Mouse (Mus musculus) thymus, adult 2 months (tissue): ENCODE data around the gene Ppp1r27.

Experiments used
- CTCF ChIP-seq: fragments of 200-500 bp; IDR thresholded peaks from 2 replicates; pipeline ENCODE4 v1.5.1; 2012; ENCODE audit warnings: mild to moderate bottlenecking, control low read depth, low read length, moderate library complexity, borderline replicate concordance; ENCODE audit not compliant: control insufficient read depth, poor library complexity, insufficient read depth; ENCODE audit errors: extremely low read depth
- POLR2A ChIP-seq: fragments of 200-500 bp; IDR thresholded peaks from 2 replicates; pipeline ENCODE4 v1.6.1; 2012; ENCODE audit warnings: mild to moderate bottlenecking, low read length, control low read depth, moderate library complexity; ENCODE audit not compliant: control insufficient read depth, poor library complexity, insufficient read depth; ENCODE audit errors: extremely low read depth

DNA sequence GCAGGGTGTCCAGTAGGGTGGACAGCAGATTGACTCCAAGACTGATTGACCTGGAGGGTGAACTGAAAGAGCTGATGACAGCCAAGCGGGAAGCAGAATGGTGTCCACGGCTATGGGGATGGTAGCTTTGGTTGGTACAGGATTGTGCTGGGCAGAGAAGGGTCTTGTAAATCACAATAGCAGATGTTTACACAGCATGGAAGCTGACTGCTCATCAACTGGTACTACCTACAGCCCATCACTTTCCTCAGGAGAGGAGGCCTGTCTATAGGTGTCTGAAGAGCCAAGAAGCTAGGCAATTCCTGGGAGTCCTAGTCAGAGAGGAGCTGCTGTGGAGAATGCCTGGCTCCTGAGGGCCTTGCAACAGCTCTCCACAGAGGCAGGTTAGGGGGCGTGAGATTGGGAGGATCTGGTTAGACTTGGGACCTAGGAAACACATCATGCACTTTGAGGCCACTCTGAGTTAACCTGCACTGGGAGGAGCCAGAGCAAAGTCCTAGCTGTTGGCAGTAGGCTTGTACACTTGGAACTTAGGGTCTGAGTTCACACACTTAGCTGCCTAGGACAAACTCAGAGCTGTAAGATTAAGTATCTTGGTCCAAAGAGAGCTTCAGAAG is 25.5 kb upstream of the Ppp1r27 start:
- TF ChIP-seq POLR2A (no peak), CTCF (no peak)
